16 mouse cellular contexts compared by ENCODE assay signal in genomic region chr13:112862978-112863677, GRCm38 (mm10).
"Had no signal": no experiment of that assay in that cellular context is flagged by ENCODE, and none has a peak within 500 bp of the region (broad histone marks: within the 10 kb centered on the region; RNA-seq: fewer than 3 reads in every experiment).

No protein-coding gene starts in this region.

- H3K4me1 ChIP-seq: neural tube, embryonic 12.5 days; neural tube, embryonic 15.5 days had no signal

- H3K4me3 ChIP-seq: kidney, embryonic 15.5 days; liver, embryonic 13.5 days; midbrain, embryonic 13.5 days; neural tube, embryonic 12.5 days; neural tube, embryonic 15.5 days; stomach, embryonic 15.5 days had no signal

- DNase-seq: kidney, adult 8-10 months; kidney, postnatal 10 days; kidney, postnatal 36 days; liver, embryonic 13.5 days; lung, adult 2 months; lung, postnatal 14 days; retina, postnatal 1 day; right cerebral cortex, postnatal 25 days; spleen, adult 18-20 months; thymus, postnatal 25 days had no signal

- ATAC-seq: midbrain, embryonic 13.5 days had no signal

- H3K9ac ChIP-seq: kidney, embryonic 15.5 days; liver, embryonic 13.5 days; midbrain, embryonic 13.5 days; neural tube, embryonic 12.5 days; neural tube, embryonic 15.5 days; stomach, embryonic 15.5 days had no signal

- H3K9me3 ChIP-seq: kidney, embryonic 15.5 days; liver, embryonic 13.5 days; midbrain, embryonic 13.5 days; neural tube, embryonic 12.5 days; neural tube, embryonic 15.5 days; stomach, embryonic 15.5 days had no signal

- H3K27ac ChIP-seq: kidney, embryonic 15.5 days; liver, embryonic 13.5 days; macrophage; midbrain, embryonic 13.5 days; neural tube, embryonic 12.5 days; neural tube, embryonic 15.5 days had no signal

- H3K27me3 ChIP-seq: kidney, embryonic 15.5 days; liver, embryonic 13.5 days; midbrain, embryonic 13.5 days; neural tube, embryonic 12.5 days; neural tube, embryonic 15.5 days; stomach, embryonic 15.5 days had no signal

- H3K4me2 ChIP-seq: kidney, embryonic 15.5 days; liver, embryonic 13.5 days; midbrain, embryonic 13.5 days; neural tube, embryonic 12.5 days; neural tube, embryonic 15.5 days; stomach, embryonic 15.5 days had no signal
